Mouse (Mus musculus) monocyte, adult 59 days (primary cell): ENCODE data around the gene Prss28. TPM values are rescaled to one million over a fixed set of nuclear protein-coding genes. Genes with fewer than 3 reads are reported as not detected.

Experiments
- total RNA-seq, 2 experiments: library from RNA; stranded (reverse); gene quantifications; one replicate each; pipeline ENCODE4 v1.2.4; 2023

Prss28 gene
- total RNA-seq: not detected

DNA sequence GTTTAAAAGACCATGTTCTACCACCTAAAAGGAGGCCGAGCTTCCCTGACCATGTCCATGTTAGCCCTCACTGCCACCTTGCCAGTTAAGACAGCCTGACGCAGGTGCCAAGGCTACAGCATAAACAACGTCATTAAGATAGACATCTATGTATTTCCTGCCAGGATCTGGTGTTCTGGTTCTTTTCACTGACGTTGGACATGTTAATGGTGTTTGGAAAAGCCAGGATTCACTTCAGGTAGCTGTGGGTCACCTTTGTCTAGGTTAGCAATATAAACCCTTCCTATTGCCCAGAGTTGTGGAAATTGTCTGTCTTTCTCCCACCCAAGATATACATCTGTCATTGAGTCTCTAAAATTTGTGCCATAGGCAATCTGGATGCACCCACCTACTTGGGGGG, at the start of gene Prss28:
TSS of gene Prss28 (plus strand) at position 301 of the 400 bp plus-strand sequence.

DNA sequence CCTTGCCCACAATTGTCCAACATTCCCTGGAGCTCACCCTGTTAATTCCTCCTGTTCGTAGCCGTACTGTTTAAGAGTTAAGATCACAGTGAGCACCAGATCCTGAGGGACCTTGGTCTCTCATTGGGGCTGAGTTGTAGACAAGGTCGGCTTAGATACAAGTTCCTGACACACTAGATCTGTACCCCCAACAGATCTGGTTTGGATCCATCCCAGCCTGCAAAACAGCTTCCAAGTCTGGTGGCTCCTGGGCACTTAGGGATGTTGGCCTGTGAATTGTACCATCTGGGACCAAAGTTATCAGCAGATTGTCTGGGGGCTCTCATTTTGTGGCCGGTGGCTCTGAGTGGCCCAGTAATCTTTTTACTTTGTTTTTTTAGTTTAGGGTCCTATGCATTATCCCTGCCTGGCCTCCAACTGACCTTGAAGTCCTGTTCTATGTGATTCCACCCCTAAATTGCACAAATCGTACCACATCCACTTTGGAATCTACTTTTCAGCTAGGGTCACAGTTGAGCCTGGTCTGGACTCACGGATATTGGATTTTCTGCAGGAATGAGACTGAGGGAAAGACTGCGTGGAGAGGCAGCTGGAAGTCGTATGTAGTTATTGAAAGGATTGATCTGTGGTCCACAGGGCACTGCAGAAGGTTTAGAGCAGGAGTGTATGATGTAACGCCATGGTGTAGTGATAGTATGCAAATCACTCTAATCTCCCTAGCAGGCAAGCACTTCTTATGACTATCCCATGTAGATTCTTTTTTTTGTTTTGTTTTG, 33.7 kb upstream of the Prss28 start, which contains the start of gene Ube2i:
TSS of gene Ube2i (minus strand) at position 52 of the 776 bp plus-strand sequence.

DNA sequence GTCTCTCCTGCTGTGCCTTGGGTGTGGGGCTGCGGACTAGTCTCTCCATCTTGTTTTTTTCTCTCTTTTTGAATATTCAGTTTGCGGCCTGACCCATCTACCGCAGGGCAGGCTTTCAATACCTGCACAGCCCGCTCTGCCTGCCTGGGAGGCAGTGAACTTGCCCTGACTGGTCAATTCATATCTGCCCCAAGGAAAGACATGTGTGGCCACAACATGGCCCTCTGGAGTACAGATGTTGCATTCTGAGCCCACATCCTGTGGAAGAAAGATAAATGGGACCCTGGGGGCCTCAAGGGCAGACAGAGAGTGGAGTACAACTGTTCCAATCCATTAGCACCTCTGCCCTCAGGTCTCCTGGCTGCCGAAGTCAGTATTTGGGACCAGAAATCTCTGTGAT, 10.4 kb upstream of the Prss28 start, which contains the start of gene Prss34:
TSS of gene Prss34 (plus strand) at position 301 of the 400 bp plus-strand sequence.

DNA sequence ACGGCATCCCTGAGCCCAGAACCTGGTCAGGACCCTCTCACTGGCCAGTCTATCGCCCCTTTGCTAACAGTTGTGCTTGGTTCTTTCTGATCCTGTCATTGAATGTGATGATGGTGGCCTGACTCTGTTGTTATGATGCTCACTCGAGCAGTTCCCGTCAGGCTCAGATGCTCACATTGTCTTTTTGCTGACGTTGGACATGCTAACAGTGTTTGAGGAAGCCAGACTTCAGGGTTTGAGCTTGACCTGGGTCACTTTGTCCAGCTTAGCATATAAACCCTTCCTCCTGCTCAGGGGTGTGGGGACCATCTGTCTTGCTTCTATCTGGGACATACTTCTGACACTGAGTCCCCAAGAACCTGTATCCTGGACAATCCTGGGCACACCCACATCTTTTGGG, 9.9 kb downstream of the Prss28 start, which contains the start of gene Prss29:
TSS of gene Prss29 (plus strand) at position 301 of the 400 bp plus-strand sequence.

DNA sequence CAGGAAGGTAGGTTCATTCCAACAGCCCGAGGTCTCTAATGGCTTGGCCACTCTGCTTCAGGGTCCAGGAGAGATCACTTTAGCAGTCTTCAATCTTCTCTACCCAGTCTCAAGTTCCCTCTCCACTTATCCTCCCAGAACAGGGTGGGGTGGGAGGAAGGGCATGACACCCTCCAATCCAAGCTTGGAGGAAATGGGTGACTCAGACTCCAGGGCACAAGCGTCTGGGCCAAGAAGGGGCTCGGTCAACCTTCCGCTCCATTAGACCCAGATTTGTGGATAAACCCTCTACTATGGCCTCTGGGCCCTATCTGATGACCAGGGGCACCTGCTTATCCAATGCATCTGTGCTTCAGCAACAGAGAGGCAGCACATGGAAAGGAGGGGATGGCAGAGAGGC, 37.0 kb downstream of the Prss28 start, which contains the start of gene Tpsab1:
TSS of gene Tpsab1 (minus strand) at position 101 of the 400 bp plus-strand sequence.

Other genes starting within 250 kb of the Prss28 start
- not detected for gene Tmem204, start 225.1 kb upstream of the Prss28 start, total RNA-seq
- gene Telo2, start 192.7 kb upstream of the Prss28 start, total RNA-seq: 10 to 100 TPM; 14.6 to 15.3 TPM
- not detected for gene Ptx4, start 187.9 kb upstream of the Prss28 start, total RNA-seq
- 10 to 100 TPM; 36.7 to 44.1 TPM for gene Clcn7, start 175.3 kb upstream of the Prss28 start, total RNA-seq
- under 1 TPM in 1 of 2 experiments, not detected in 1; 0.39 TPM for gene Ccdc154, start 146.2 kb upstream of the Prss28 start, total RNA-seq
- not detected for gene Gm38655, start 133.2 kb upstream of the Prss28 start, total RNA-seq
- 1 to 10 TPM; 7.7 to 7.8 TPM for gene BC003965, start 124.1 kb upstream of the Prss28 start, total RNA-seq
- 10 to 100 TPM; 23.5 to 23.7 TPM for gene Unkl, start 120.2 kb upstream of the Prss28 start, total RNA-seq
- 10 to 100 TPM; 19.2 to 22.1 TPM for gene Gnptg, start 68.5 kb upstream of the Prss28 start, total RNA-seq
- 10 to 100 TPM; 10.4 to 11.6 TPM for gene Tsr3, start 68.5 kb upstream of the Prss28 start, total RNA-seq
- 1 to 10 TPM in 1 of 2 experiments, under 1 TPM in 1; 0.81 to 1.7 TPM for gene Baiap3, start 52.3 kb upstream of the Prss28 start, total RNA-seq
- gene Ube2i, start 34.0 kb upstream of the Prss28 start, total RNA-seq: 100 to 1,000 TPM; 288 to 298 TPM
- gene Prss34, start 10.3 kb upstream of the Prss28 start, total RNA-seq: 10 to 100 TPM in 1 of 2 experiments, 1 to 10 TPM in 1; 6.3 to 11.9 TPM
- 1 to 10 TPM; 2.1 to 2.6 TPM for gene Prss29, start 10.0 kb downstream of the Prss28 start, total RNA-seq
- gene Tpsab1, start 36.9 kb downstream of the Prss28 start, total RNA-seq: not detected
- gene Tpsb2, start 57.7 kb downstream of the Prss28 start, total RNA-seq: not detected
- not detected for gene Tpsg1, start 60.6 kb downstream of the Prss28 start, total RNA-seq
- under 1 TPM; 0.08 to 0.43 TPM for gene Cacna1h, start 125.1 kb downstream of the Prss28 start, total RNA-seq
- gene Tekt4, start 146.0 kb downstream of the Prss28 start, total RNA-seq: not detected
- not detected for gene Sstr5, start 188.6 kb downstream of the Prss28 start, total RNA-seq